9 mouse cellular contexts compared by ENCODE assay signal in genomic region chr2:16450838-16451665, GRCm38 (mm10).
DNase-seq lines count a peak whose midpoint lies in the region; ATAC-seq and TF ChIP-seq lines count a peak whose summit lies in the region.
"Had no signal": no experiment of that assay in that cellular context is flagged by ENCODE, and none has a peak within 500 bp of the region (broad histone marks: within the 10 kb centered on the region; RNA-seq: fewer than 3 reads in every experiment).

No protein-coding gene starts in this region.

- H3K9me3 ChIP-seq in forebrain, embryonic 15.5 days: no peaks in the 10 kb centered on the region
- H3K9me3 ChIP-seq in hindbrain, postnatal 0 days (ENCODE audit: low read length): no peaks in the 10 kb centered on the region
- no peaks in the 10 kb centered on the region for H3K9me3 ChIP-seq in lung, postnatal 0 days (ENCODE audit: low read length)

- no peak overlapping the region for H3K4me2 ChIP-seq in forebrain, embryonic 15.5 days (replicated peaks)
- no peak overlapping the region for H3K4me2 ChIP-seq in hindbrain, postnatal 0 days (ENCODE audit: low read depth, low read length)
- H3K4me2 ChIP-seq in lung, postnatal 0 days (replicated peaks; ENCODE audit: low read depth, low read length): no peak overlapping the region

- TF ChIP-seq POLR2A in testis, adult 2 months (IDR thresholded peaks at IDR 0.05; ENCODE audit: control insufficient read depth, low read depth, low read length): no peak

- H3K9ac ChIP-seq in forebrain, embryonic 15.5 days (replicated peaks): no peak overlapping the region
- no peak overlapping the region for H3K9ac ChIP-seq in hindbrain, postnatal 0 days (replicated peaks; ENCODE audit: low read length)
- H3K9ac ChIP-seq in lung, postnatal 0 days (replicated peaks; ENCODE audit: low read depth): no peak overlapping the region

- TF ChIP-seq EP300 in lung, postnatal 0 days (IDR thresholded peaks at IDR 0.05): no peak

- H3K27me3 ChIP-seq in forebrain, embryonic 15.5 days: no peaks in the 10 kb centered on the region
- no peaks in the 10 kb centered on the region for H3K27me3 ChIP-seq in hindbrain, postnatal 0 days (ENCODE audit: insufficient read depth, low read length)
- no peaks in the 10 kb centered on the region for H3K27me3 ChIP-seq in lung, postnatal 0 days (replicated peaks; ENCODE audit: insufficient read depth, low read length)
- no peaks in the 10 kb centered on the region for H3K27me3 ChIP-seq in testis, adult 2 months (ENCODE audit: control insufficient read depth, insufficient read depth, low read length)

- H3K4me1 ChIP-seq in forebrain, embryonic 15.5 days: 0 out of 2 replicates have a peak, but pooled peaks cover 7% of the 10 kb centered on the region
- H3K4me1 ChIP-seq in hindbrain, postnatal 0 days (ENCODE audit: insufficient read depth, low read length): no peaks in the 10 kb centered on the region
- no peaks in the 10 kb centered on the region for H3K4me1 ChIP-seq in lung, postnatal 0 days (ENCODE audit: insufficient read depth, low read depth, low read length)
- H3K4me1 ChIP-seq in testis, adult 2 months (ENCODE audit: control insufficient read depth, insufficient read depth, low read length): no peaks in the 10 kb centered on the region

- DNase-seq in embryo, embryonic 11 days: peak; percentile 51
- DNase-seq in hindbrain, postnatal 0 days (ENCODE audit: low spot score): peak; percentile 39
- peak; percentile 67 for DNase-seq in lung, postnatal 0 days (ENCODE audit: low spot score)
- DNase-seq in thymus, postnatal 4 days: no peak
- DNase-seq in layer of hippocampus, postnatal 10 days (ENCODE audit: low spot score in 2 of 2): no peak
- no peak for DNase-seq in cerebellum, adult 18-20 months

- TF ChIP-seq CTCF in hindbrain, postnatal 0 days (IDR thresholded peaks at IDR 0.05; ENCODE audit: low read depth): no peak
- no peak for TF ChIP-seq CTCF in lung, postnatal 0 days (IDR thresholded peaks at IDR 0.05)
- TF ChIP-seq CTCF in testis, adult 2 months (IDR thresholded peaks at IDR 0.05; ENCODE audit: control insufficient read depth, insufficient read depth, insufficient replicate concordance, low read depth, low read length): no peak

- H3K4me3 ChIP-seq in forebrain, embryonic 15.5 days: no peak overlapping the region
- H3K4me3 ChIP-seq in hindbrain, postnatal 0 days (ENCODE audit: low read length): no peak overlapping the region
- H3K4me3 ChIP-seq in lung, postnatal 0 days (ENCODE audit: low read depth, low read length): no peak overlapping the region
- no peak overlapping the region for H3K4me3 ChIP-seq in testis, adult 2 months (ENCODE audit: control insufficient read depth, low read depth, low read length)

- ATAC-seq in forebrain, embryonic 15.5 days (replicated peaks): peak; percentile 62
- peak; percentile 62 for ATAC-seq in hindbrain, postnatal 0 days
- ATAC-seq in lung, postnatal 0 days: peak; percentile 63

- no peaks in the 10 kb centered on the region for H3K36me3 ChIP-seq in forebrain, embryonic 15.5 days
- H3K36me3 ChIP-seq in hindbrain, postnatal 0 days (ENCODE audit: insufficient read depth, low read length): no peaks in the 10 kb centered on the region
- H3K36me3 ChIP-seq in lung, postnatal 0 days (ENCODE audit: insufficient read depth, low read length): no peaks in the 10 kb centered on the region
- no peaks in the 10 kb centered on the region for H3K36me3 ChIP-seq in testis, adult 2 months (ENCODE audit: control insufficient read depth, insufficient read depth, low read length)

- WGBS in forebrain, embryonic 15.5 days: 20% methylated on average over 7 of the region's 7 CpGs
- 37% methylated on average over 7 of the region's 7 CpGs for WGBS in hindbrain, postnatal 0 days
- 61% methylated on average over 7 of the region's 7 CpGs for WGBS in lung, postnatal 0 days

- H3K27ac ChIP-seq in forebrain, embryonic 15.5 days (replicated peaks): no peak overlapping the region
- no peak overlapping the region for H3K27ac ChIP-seq in hindbrain, postnatal 0 days
- H3K27ac ChIP-seq in lung, postnatal 0 days (ENCODE audit: low read length): no peak overlapping the region
- H3K27ac ChIP-seq in testis, adult 2 months (ENCODE audit: control insufficient read depth, insufficient read depth, low read depth, low read length): peak overlapping the region; percentile 74
- H3K27ac ChIP-seq: macrophage had no signal

Comparison
In these comparisons a context has a peak if more than half of its experiments do, and no peak if none do; other contexts are left out.
1. DNase-seq: peak in embryo, embryonic 11 days (single experiment), hindbrain, postnatal 0 days (single experiment) and lung, postnatal 0 days (single experiment); none in thymus, postnatal 4 days (single experiment), layer of hippocampus, postnatal 10 days (0 of 2) and cerebellum, adult 18-20 months (0 of 2).
2. Peak in every context shown above with its lines, with median percentiles within 50 percentile points of each other: ATAC-seq.